Mouse (Mus musculus) embryonic fibroblast, embryonic 13.5 days (primary cell): ENCODE results near the gene Rrbp1. TPM values are rescaled to one million over a fixed set of nuclear protein-coding genes. Genes with fewer than 3 reads are reported as not detected.

Experiments
- H3K27ac ChIP-seq: 2 replicates; pipeline ENCODE4 v1.5.1; 2012; ENCODE audit warnings: low read length, control low read depth, inconsistent platforms; ENCODE audit not compliant: insufficient read depth
- H3K4me1 ChIP-seq: 2 replicates; pipeline ENCODE4 v1.6.1; 2011; ENCODE audit warnings: low read length; ENCODE audit not compliant: control insufficient read depth, insufficient read depth
- H3K4me3 ChIP-seq: 2 replicates; pipeline ENCODE4 v1.5.1; 2011; ENCODE audit warnings: mild to moderate bottlenecking, control low read depth, low read length; ENCODE audit not compliant: insufficient read depth
- CTCF ChIP-seq: IDR thresholded peaks from 2 replicates; pipeline ENCODE4 v1.5.1; 2011; ENCODE audit warnings: mild to moderate bottlenecking, control low read depth, low read length, moderate library complexity, borderline replicate concordance; ENCODE audit not compliant: insufficient read depth
- POLR2A ChIP-seq: IDR thresholded peaks from 2 replicates; pipeline ENCODE4 v1.6.1; 2011; ENCODE audit warnings: low read depth, mild to moderate bottlenecking, control low read depth, low read length, moderate library complexity
- polyA plus RNA-seq: library from polyadenylated mRNA; stranded (reverse); fragments of >200 nt; gene quantifications from 2 replicates; pipeline ENCODE4 v1.2.4, GENCODE M21; 2011; ENCODE audit warnings: low read depth; ENCODE audit not compliant: missing spikeins, insufficient read length

Gene Rrbp1
- polyA plus RNA-seq, 1 experiment = 538 TPM

- no peak overlapping the region for H3K4me3 ChIP-seq
- H3K27ac ChIP-seq = no peak overlapping the region
- TF ChIP-seq POLR2A = no peak
- no peak for TF ChIP-seq CTCF
- H3K4me1 ChIP-seq = peaks cover 8% of the 10 kb centered on the region; the same call in 1 of the 2 replicates
Observed at GRCm38 (mm10) chr2:143909230-143909629, 101.8 kb downstream of the Rrbp1 start.

GRCm38 (mm10) chr2:143904896-143905295 is 106.2 kb downstream of the Rrbp1 start:
- Histone ChIP-seq H3K27ac (peak overlapping the region; percentile 42), H3K4me3 (no peak overlapping the region), H3K4me1 (peaks cover 12% of the 10 kb centered on the region)
- TF ChIP-seq CTCF = no peak
- TF ChIP-seq POLR2A = no peak

- H3K27ac ChIP-seq = peak overlapping the region; percentile 75
- H3K4me1 ChIP-seq = peaks cover 12% of the 10 kb centered on the region
- no peak overlapping the region for H3K4me3 ChIP-seq
- TF ChIP-seq POLR2A = 0 out of 2 replicates have a peak, but pooled peaks have one; percentile 15
- TF ChIP-seq CTCF = no peak
Observed at GRCm38 (mm10) chr2:143903376-143904045, 107.6 kb downstream of the Rrbp1 start.

- TF ChIP-seq CTCF (no peak), POLR2A (no peak)
- no peak overlapping the region for H3K27ac ChIP-seq
- peaks cover 12% of the 10 kb centered on the region for H3K4me1 ChIP-seq
- H3K4me3 ChIP-seq = no peak overlapping the region
Observed at GRCm38 (mm10) chr2:143900821-143901351, 110.2 kb downstream of the Rrbp1 start.

GRCm38 (mm10) chr2:143899470-143900220 is 111.4 kb downstream of the Rrbp1 start:
- peaks cover 9% of the 10 kb centered on the region for H3K4me1 ChIP-seq

More at GRCm38 (mm10) chr2:143899470-143900220, 111.4 kb downstream of the Rrbp1 start:
- no peak for TF ChIP-seq CTCF
- no peak for TF ChIP-seq POLR2A
- H3K4me3 ChIP-seq = no peak overlapping the region
- no peak overlapping the region for H3K27ac ChIP-seq

Other genes starting within 250 kb of the Rrbp1 start
- 0.47 and 0.89 TPM in 2 replicates for gene Bfsp1, start 148.1 kb downstream of the Rrbp1 start, polyA plus RNA-seq
- 875 and 1,137 TPM in 2 replicates for gene Dstn, start 95.9 kb downstream of the Rrbp1 start, polyA plus RNA-seq
- gene Banf2, start 21.8 kb upstream of the Rrbp1 start, polyA plus RNA-seq = not detected in 2 replicates